Mouse (Mus musculus): ENCODE data around the gene Pheta1. TPM values are rescaled to one million over a fixed set of nuclear protein-coding genes. Genes with fewer than 3 reads are reported as not detected.

Gene Pheta1
- polyA plus RNA-seq, 1 experiment from 2014 or later = 15.3 TPM

GRCm38 (mm10) chr5:121821116-121821515, 27.7 kb upstream of the Pheta1 start:
- Histone ChIP-seq H3K4me3 (ENCODE audit: low read length) (no peak overlapping the region), H3K27me3 (ENCODE audit: control insufficient read depth, insufficient read depth, low read length) (no peaks in the 10 kb centered on the region), H3K27ac (ENCODE audit: low read length) (no peak overlapping the region; the same call in 1 of the 2 replicates), H3K4me2 (ENCODE audit: low read depth, low read length) (no peak overlapping the region), H3K36me3 (ENCODE audit: control insufficient read depth, insufficient read depth) (peaks cover 40% of the 10 kb centered on the region), H3K9me3 (replicated peaks; ENCODE audit: control insufficient read depth, low read length) (no peaks in the 10 kb centered on the region), H3K9ac (ENCODE audit: low read length) (no peak overlapping the region), H3K4me1 (ENCODE audit: control insufficient read depth, insufficient read depth, low read length) (peaks cover 38% of the 10 kb centered on the region)
- ATAC-seq (replicated peaks; ENCODE audit: extremely low read depth, insufficient read depth, low FRiP score) = no peak
- 78% methylated on average over 5 of the region's 5 CpGs for WGBS

DNA sequence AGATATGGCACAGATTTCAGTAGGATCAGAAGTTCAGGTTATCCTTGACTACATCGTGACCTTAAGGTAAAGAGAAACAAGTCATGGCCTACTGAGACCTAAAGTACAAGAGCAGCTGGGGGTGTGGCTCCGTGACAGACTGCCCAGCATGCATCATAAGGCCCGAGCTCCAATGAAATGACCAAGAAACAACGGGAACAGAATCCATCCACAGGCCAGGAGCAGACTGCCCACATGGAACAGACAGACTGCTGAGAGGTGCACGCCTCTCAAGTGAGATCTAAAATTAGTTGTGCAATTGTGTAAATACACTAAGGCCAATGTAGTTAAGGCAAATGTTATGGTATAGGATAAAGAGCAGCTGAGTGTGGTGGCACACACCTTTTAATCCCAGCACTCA, 27.2 kb upstream of the Pheta1 start:
- no peak overlapping the region for H3K4me3 ChIP-seq (ENCODE audit: low read length)
- no peak overlapping the region for H3K9ac ChIP-seq (ENCODE audit: low read length)
- peaks cover 38% of the 10 kb centered on the region for H3K4me1 ChIP-seq (ENCODE audit: control insufficient read depth, insufficient read depth, low read length)
- peaks cover 39% of the 10 kb centered on the region for H3K36me3 ChIP-seq (ENCODE audit: control insufficient read depth, insufficient read depth)
- ATAC-seq (replicated peaks; ENCODE audit: extremely low read depth, insufficient read depth, low FRiP score) = no peak
- H3K27me3 ChIP-seq (ENCODE audit: control insufficient read depth, insufficient read depth, low read length) = no peaks in the 10 kb centered on the region
- H3K27ac ChIP-seq (ENCODE audit: low read length) = no peak overlapping the region; the same call in 1 of the 2 replicates
- H3K4me2 ChIP-seq (ENCODE audit: low read depth, low read length) = no peak overlapping the region
- no peaks in the 10 kb centered on the region for H3K9me3 ChIP-seq (replicated peaks; ENCODE audit: control insufficient read depth, low read length)
- 63% methylated on average over 5 of the region's 5 CpGs for WGBS

DNA sequence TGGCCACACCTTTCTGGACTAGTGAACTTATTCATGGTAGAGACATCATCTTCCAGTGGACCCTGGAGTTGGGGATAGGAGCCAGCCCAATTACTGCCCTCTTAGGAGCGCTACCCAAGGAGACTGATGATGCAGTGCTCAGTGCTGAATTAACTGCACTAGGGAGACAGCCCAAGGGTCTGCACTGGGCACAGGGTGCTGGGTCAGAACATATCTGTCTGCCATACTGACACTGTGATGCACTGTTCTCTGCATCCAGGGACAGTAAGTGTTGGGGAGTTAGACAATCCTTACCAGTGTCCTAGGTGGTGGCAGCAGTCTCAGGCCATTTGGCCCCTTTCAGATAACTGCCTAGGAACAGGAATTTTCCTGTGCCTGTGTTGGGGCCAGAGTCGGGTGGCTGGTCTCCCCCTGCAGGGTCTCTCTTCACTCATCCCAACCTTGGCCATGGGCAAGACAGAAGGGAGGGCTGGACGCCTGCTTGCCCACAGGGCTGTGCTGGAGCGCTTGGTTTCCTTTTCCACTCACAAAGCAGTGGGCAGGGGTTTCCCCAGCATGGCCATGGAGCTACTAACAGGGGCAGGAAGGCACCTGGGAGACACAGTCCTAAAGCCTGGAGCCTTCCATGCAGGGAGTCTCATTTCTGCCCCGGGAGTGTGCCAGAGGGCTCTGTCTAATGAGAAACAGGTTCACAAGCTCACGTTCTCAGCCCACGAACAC, 25.8 kb upstream of the Pheta1 start:
- WGBS = 66% methylated on average over 7 of the region's 7 CpGs
- Histone ChIP-seq H3K36me3 (ENCODE audit: control insufficient read depth, insufficient read depth) (peaks cover 34% of the 10 kb centered on the region), H3K27me3 (ENCODE audit: control insufficient read depth, insufficient read depth, low read length) (no peaks in the 10 kb centered on the region), H3K4me1 (ENCODE audit: control insufficient read depth, insufficient read depth, low read length) (peaks cover 38% of the 10 kb centered on the region), H3K27ac (ENCODE audit: low read length) (no peak overlapping the region), H3K4me2 (ENCODE audit: low read depth, low read length) (no peak overlapping the region), H3K4me3 (ENCODE audit: low read length) (no peak overlapping the region), H3K9me3 (replicated peaks; ENCODE audit: control insufficient read depth, low read length) (no peaks in the 10 kb centered on the region), H3K9ac (ENCODE audit: low read length) (no peak overlapping the region)
- ATAC-seq (replicated peaks; ENCODE audit: extremely low read depth, insufficient read depth, low FRiP score) = no peak

DNA sequence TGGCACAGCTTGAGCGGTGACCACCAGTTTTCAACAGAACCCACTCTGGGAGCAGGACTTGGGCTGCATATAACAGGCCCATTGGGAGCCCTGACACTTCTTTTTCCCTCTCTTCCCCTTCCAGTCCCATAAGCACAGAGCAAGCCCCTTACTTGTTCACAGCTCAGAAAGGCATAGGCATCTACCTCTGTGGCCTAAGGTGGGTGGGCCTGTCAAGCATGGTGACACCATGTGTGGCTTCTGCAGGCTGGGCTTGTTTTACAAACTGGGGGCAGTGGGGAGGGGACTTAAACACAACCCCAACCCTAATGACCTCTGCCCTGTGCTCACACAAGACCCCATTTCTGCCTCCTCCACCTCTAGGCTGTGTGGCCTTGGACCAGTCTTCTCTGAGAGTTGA, 25.1 kb upstream of the Pheta1 start:
- ATAC-seq (replicated peaks; ENCODE audit: extremely low read depth, insufficient read depth, low FRiP score) = no peak
- Histone ChIP-seq H3K27me3 (ENCODE audit: control insufficient read depth, insufficient read depth, low read length) (no peaks in the 10 kb centered on the region), H3K9ac (ENCODE audit: low read length) (no peak overlapping the region), H3K4me1 (ENCODE audit: control insufficient read depth, insufficient read depth, low read length) (peaks cover 38% of the 10 kb centered on the region), H3K4me3 (ENCODE audit: low read length) (no peak overlapping the region), H3K27ac (ENCODE audit: low read length) (peak overlapping the region; percentile 79), H3K4me2 (ENCODE audit: low read depth, low read length) (no peak overlapping the region), H3K9me3 (replicated peaks; ENCODE audit: control insufficient read depth, low read length) (no peaks in the 10 kb centered on the region), H3K36me3 (ENCODE audit: control insufficient read depth, insufficient read depth) (peaks cover 32% of the 10 kb centered on the region)
- WGBS = 100% methylated on average over 1 of the region's 1 CpGs

DNA sequence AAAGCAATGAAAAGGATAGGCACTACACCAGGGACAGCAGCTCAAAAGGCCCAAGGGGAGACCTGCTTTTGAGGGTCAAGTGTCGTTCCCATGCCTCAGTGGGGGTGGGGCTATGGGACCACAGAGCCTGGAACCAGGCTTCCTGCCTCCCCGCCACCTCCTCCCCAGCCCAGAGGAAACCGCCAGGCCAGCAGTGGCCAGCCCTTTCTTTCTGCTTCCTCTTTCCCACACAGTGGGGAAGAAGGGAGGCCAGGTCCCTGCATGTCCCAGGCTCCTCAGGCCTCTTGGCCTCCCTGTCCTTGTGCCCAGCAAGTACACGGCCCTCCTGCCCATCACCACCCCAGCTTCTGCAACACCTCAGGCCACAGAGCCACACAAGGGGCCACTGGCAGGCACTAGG, 24.7 kb upstream of the Pheta1 start:
- Histone ChIP-seq H3K36me3 (ENCODE audit: control insufficient read depth, insufficient read depth) (peaks cover 28% of the 10 kb centered on the region), H3K27me3 (ENCODE audit: control insufficient read depth, insufficient read depth, low read length) (no peaks in the 10 kb centered on the region), H3K9me3 (replicated peaks; ENCODE audit: control insufficient read depth, low read length) (no peaks in the 10 kb centered on the region), H3K4me1 (ENCODE audit: control insufficient read depth, insufficient read depth, low read length) (peaks cover 42% of the 10 kb centered on the region), H3K9ac (ENCODE audit: low read length) (peak overlapping the region; percentile 45; the same call in 1 of the 2 replicates), H3K27ac (ENCODE audit: low read length) (peak overlapping the region; percentile 79), H3K4me3 (ENCODE audit: low read length) (no peak overlapping the region), H3K4me2 (ENCODE audit: low read depth, low read length) (no peak overlapping the region)
- ATAC-seq (replicated peaks; ENCODE audit: extremely low read depth, insufficient read depth, low FRiP score) = no peak; the same call in 1 of the 2 replicates
- WGBS = 58% methylated on average over 4 of the region's 4 CpGs

DNA sequence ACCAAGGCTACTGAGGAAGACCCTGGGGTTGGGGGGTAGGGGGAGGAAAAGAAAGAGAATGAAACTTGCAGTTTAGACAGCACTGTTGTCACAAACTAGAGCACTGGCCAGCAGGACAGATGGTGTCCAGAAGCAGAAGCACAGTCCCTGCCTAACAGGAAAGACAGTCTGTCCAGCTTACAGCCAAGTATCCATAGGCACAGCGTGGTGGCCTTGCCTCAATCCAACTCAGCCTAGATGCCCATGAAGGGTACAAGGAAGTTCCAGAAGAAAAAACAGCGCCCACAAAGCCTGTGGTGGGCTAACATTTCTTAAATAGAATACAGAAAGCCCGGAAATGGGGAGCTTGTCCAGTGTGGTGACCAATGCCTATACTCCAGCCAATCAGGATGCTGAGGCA, 23.2 kb upstream of the Pheta1 start:
- ATAC-seq (replicated peaks; ENCODE audit: extremely low read depth, insufficient read depth, low FRiP score) = no peak

GRCm38 (mm10) chr5:121827876-121828275, 20.9 kb upstream of the Pheta1 start:
- Histone ChIP-seq H3K27me3 (ENCODE audit: control insufficient read depth, insufficient read depth, low read length) (no peaks in the 10 kb centered on the region), H3K36me3 (ENCODE audit: control insufficient read depth, insufficient read depth) (peaks cover 22% of the 10 kb centered on the region), H3K4me3 (ENCODE audit: low read length) (no peak overlapping the region), H3K9ac (ENCODE audit: low read length) (no peak overlapping the region), H3K9me3 (replicated peaks; ENCODE audit: control insufficient read depth, low read length) (no peaks in the 10 kb centered on the region), H3K4me2 (ENCODE audit: low read depth, low read length) (no peak overlapping the region), H3K4me1 (ENCODE audit: control insufficient read depth, insufficient read depth, low read length) (peaks cover 29% of the 10 kb centered on the region), H3K27ac (ENCODE audit: low read length) (no peak overlapping the region)
- 76% methylated on average over 4 of the region's 4 CpGs for WGBS
- ATAC-seq (replicated peaks; ENCODE audit: extremely low read depth, insufficient read depth, low FRiP score) = no peak

More for the DNA sequence above, 23.2 kb upstream of the Pheta1 start:
- no peak overlapping the region for H3K27ac ChIP-seq (ENCODE audit: low read length)
- no peaks in the 10 kb centered on the region for H3K9me3 ChIP-seq (replicated peaks; ENCODE audit: control insufficient read depth, low read length)
- WGBS = 87% methylated on average over 3 of the region's 3 CpGs
- H3K4me2 ChIP-seq (ENCODE audit: low read depth, low read length) = no peak overlapping the region
- H3K9ac ChIP-seq (ENCODE audit: low read length) = no peak overlapping the region
- no peaks in the 10 kb centered on the region for H3K27me3 ChIP-seq (ENCODE audit: control insufficient read depth, insufficient read depth, low read length)
- H3K36me3 ChIP-seq (ENCODE audit: control insufficient read depth, insufficient read depth) = peaks cover 22% of the 10 kb centered on the region
- no peak overlapping the region for H3K4me3 ChIP-seq (ENCODE audit: low read length)
- H3K4me1 ChIP-seq (ENCODE audit: control insufficient read depth, insufficient read depth, low read length) = peaks cover 35% of the 10 kb centered on the region

- no peak; the same call in 1 of the 2 replicates for ATAC-seq (replicated peaks; ENCODE audit: extremely low read depth, insufficient read depth, low FRiP score)
- H3K36me3 ChIP-seq (ENCODE audit: control insufficient read depth, insufficient read depth) = peaks cover 22% of the 10 kb centered on the region
Measured at GRCm38 (mm10) chr5:121828491-121829432, 20.0 kb upstream of the Pheta1 start.

More at GRCm38 (mm10) chr5:121828491-121829432, 20.0 kb upstream of the Pheta1 start:
- no peaks in the 10 kb centered on the region for H3K27me3 ChIP-seq (ENCODE audit: control insufficient read depth, insufficient read depth, low read length)
- H3K4me2 ChIP-seq (ENCODE audit: low read depth, low read length) = peak overlapping the region; percentile 80
- 37% methylated on average over 82 of the region's 82 CpGs for WGBS
- H3K4me1 ChIP-seq (ENCODE audit: control insufficient read depth, insufficient read depth, low read length) = peaks cover 32% of the 10 kb centered on the region
- no peak overlapping the region for H3K27ac ChIP-seq (ENCODE audit: low read length)
- peak overlapping the region; percentile 54 for H3K4me3 ChIP-seq (ENCODE audit: low read length)
- H3K9ac ChIP-seq (ENCODE audit: low read length) = peak overlapping the region; percentile 67
- H3K9me3 ChIP-seq (replicated peaks; ENCODE audit: control insufficient read depth, low read length) = no peaks in the 10 kb centered on the region
